Mouse (Mus musculus) CH12.LX (cell line): Measurements from ENCODE around the gene Pnp2. TPM values are rescaled to one million over a fixed set of nuclear protein-coding genes. Genes with fewer than 3 reads are reported as not detected.

ENCODE experiments used
- DNase-seq: peaks from one replicate; pipeline ENCODE4 v3.0.0-alpha.2; 2013; ENCODE audit errors: extremely low read depth
- H3K27ac ChIP-seq: 2 replicates; pipeline ENCODE4 v1.5.1; 2012; ENCODE audit warnings: low read depth, mild to moderate bottlenecking, control low read depth, moderate library complexity; ENCODE audit not compliant: insufficient read depth
- H3K27me3 ChIP-seq: replicated peaks from 2 replicates; pipeline ENCODE3; 2012; ENCODE audit warnings: inconsistent platforms
- H3K36me3 ChIP-seq, 2 experiments: replicated peaks in 1 of 2; 2 replicates each; pipeline versions ENCODE3 to v1.6.1; 2012; ENCODE audit warnings: inconsistent platforms in 1 of 2, low read length in 1 of 2, mild to moderate bottlenecking in 1 of 2, mixed read lengths in 1 of 2, moderate library complexity in 1 of 2; ENCODE audit not compliant: control insufficient read depth in 1 of 2, insufficient read depth in 1 of 2
- H3K4me1 ChIP-seq, 2 experiments: 2 replicates each; pipeline ENCODE4 v1.6.1; 2012; ENCODE audit warnings: inconsistent platforms in 1 of 2, moderate library complexity in 1 of 2; ENCODE audit not compliant: insufficient read depth in 2 of 2, control insufficient read depth in 1 of 2
- H3K4me2 ChIP-seq: 2 replicates; pipeline ENCODE4 v1.6.1; 2012; ENCODE audit warnings: low read depth, mild to moderate bottlenecking, control low read depth; ENCODE audit not compliant: poor library complexity, insufficient read depth, severe bottlenecking
- H3K4me3 ChIP-seq, 3 experiments: fragments of 150-350 bp in 1 of 3; sonication (generic) in 1 of 3; replicated peaks in 1 of 3; 2 replicates each; pipeline versions ENCODE3 to v1.5.1; 2011 to 2012; ENCODE audit warnings: low read depth in 2 of 3, low read length in 2 of 3, mild to moderate bottlenecking in 2 of 3, moderate library complexity in 2 of 3, control low read depth in 1 of 3, improper control_type of control experiment in 1 of 3, inconsistent platforms in 1 of 3, mixed read lengths in 1 of 3; ENCODE audit not compliant: poor library complexity in 1 of 3
- H3K79me2 ChIP-seq: replicated peaks from 2 replicates; pipeline ENCODE4 v1.6.1; 2012; ENCODE audit warnings: mild to moderate bottlenecking, moderate library complexity; ENCODE audit not compliant: control insufficient read depth, poor library complexity, insufficient read depth, severe bottlenecking; ENCODE audit errors: extremely low read depth
- H3K9ac ChIP-seq: 2 replicates; pipeline ENCODE4 v1.6.1; 2012; ENCODE audit warnings: low read depth, mild to moderate bottlenecking, control low read depth, moderate library complexity; ENCODE audit not compliant: insufficient read depth
- H3K9me3 ChIP-seq: replicated peaks from 2 replicates; pipeline ENCODE3; 2012; ENCODE audit warnings: low read length, inconsistent platforms, mixed read lengths
- MEF2A ChIP-seq: IDR thresholded peaks from 2 replicates; pipeline ENCODE4 v1.6.1; 2014; ENCODE audit warnings: low read depth, mild to moderate bottlenecking, inconsistent platforms, low read length, improper control_type of control experiment, borderline replicate concordance
- MXI1 ChIP-seq: IDR thresholded peaks from 2 replicates; pipeline ENCODE4 v1.6.1; 2011; ENCODE audit warnings: mild to moderate bottlenecking, low read depth, low read length, improper control_type of control experiment
- MYC ChIP-seq: IDR thresholded peaks from 2 replicates; pipeline ENCODE4 v1.6.1; 2011; ENCODE audit warnings: low read depth, mild to moderate bottlenecking, improper control_type of control experiment, low read length
- RCOR1 ChIP-seq: conservative IDR thresholded peaks from 2 replicates; pipeline ENCODE4 v1.6.1; 2012; ENCODE audit warnings: low read depth, mild to moderate bottlenecking, inconsistent platforms, low read length, improper control_type of control experiment
- dilution Hi-C: fragments of 300-500 bp; cut with MboI; formaldehyde crosslinking; loops from 2 replicates; pipeline ENCODE4 v1.14.3; 2020; ENCODE audit warnings: low sequenced_read_pairs; ENCODE audit not compliant: extremely low pct_unique_long_range_greater_than_20kb, extremely low pct_ligation_motif_present
- in situ Hi-C: fragments of 300-500 bp; cut with MboI; formaldehyde crosslinking; loops from 3 replicates; pipeline ENCODE4 v1.14.3; 2019; ENCODE audit warnings: low sequenced_read_pairs, low pct_ligation_motif_present, low pct_unique_long_range_greater_than_20kb, mixed read lengths
- polyA plus RNA-seq: library from polyadenylated mRNA; unstranded; fragments of >175 nt; gene quantifications from 2 replicates; pipeline ENCODE4 v1.2.1, GENCODE M21; 2012; ENCODE audit warnings: low read depth; ENCODE audit not compliant: insufficient read length
- total RNA-seq, 2 experiments: library from RNA; depleted of rRNA; stranded (reverse); fragments of 300-350 nt in 1 of 2; fragments of >200 nt in 1 of 2; gene quantifications; 2 replicates each; pipeline ENCODE4 v1.2.3; 2012 to 2014

Gene Pnp2
- total and polyA plus RNA-seq, 3 experiments = 0.21 TPM; not detected in 2

DNA sequence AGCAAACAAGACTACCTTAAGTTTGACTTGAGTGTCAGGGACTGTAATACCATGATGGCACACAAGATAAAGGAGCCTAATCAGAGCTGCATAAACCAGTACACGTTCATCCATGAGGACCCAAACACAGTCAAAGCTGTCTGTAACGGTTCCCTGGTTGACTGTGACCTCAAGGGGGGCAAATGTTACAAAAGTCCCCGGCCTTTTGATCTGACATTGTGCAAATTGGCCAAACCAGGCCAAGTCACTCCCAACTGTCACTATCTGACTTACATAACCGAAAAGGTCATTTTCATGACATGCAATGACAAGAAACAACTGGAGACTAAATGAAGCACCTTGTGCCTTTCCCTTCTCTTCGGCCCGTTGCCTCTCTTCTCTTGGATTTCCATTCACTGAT is 53.8 kb downstream of the Pnp2 start:
- no peak overlapping the region for H3K4me3 ChIP-seq
- H3K4me1 ChIP-seq = no peaks in the 10 kb centered on the region
- no peak for TF ChIP-seq MEF2A
- no peak for TF ChIP-seq MXI1
- TF ChIP-seq RCOR1 = no peak
- no peak for TF ChIP-seq MYC
- TF ChIP-seq, all 38 proteins: peak for 0
- Histone ChIP-seq H3K9me3 (no peaks in the 10 kb centered on the region), H3K9ac (no peak overlapping the region), H3K27ac (no peak overlapping the region), H3K27me3 (no peaks in the 10 kb centered on the region), H3K79me2 (no peaks in the 10 kb centered on the region), H3K36me3 (no peaks in the 10 kb centered on the region), H3K4me2 (no peak overlapping the region)
- dilution Hi-C loops = no loop called here
- no peak for DNase-seq
- in situ Hi-C loops = no loop called here

Other genes starting within 250 kb of the Pnp2 start
Only the 20 nearest of the 25 such genes appear.
- gene Ttc5, start 170.5 kb upstream of the Pnp2 start, total RNA-seq (2012; rRNA removed) = 53.4 and 57.8 TPM in 2 replicates
- 65.0 and 72.1 TPM in 2 replicates for gene Ttc5, start 170.5 kb upstream of the Pnp2 start, total RNA-seq (2014; rRNA removed)
- 44.3 and 44.5 TPM in 2 replicates for gene Ttc5, start 170.5 kb upstream of the Pnp2 start, polyA plus RNA-seq
- gene Ccnb1ip1, start 148.3 kb upstream of the Pnp2 start, total RNA-seq (2012; rRNA removed) = 2.7 and 4.2 TPM in 2 replicates
- not detected in 2 replicates for gene Ccnb1ip1, start 148.3 kb upstream of the Pnp2 start, total RNA-seq (2014; rRNA removed)
- gene Ccnb1ip1, start 148.3 kb upstream of the Pnp2 start, polyA plus RNA-seq = not detected in 2 replicates
- gene Parp2, start 148.2 kb upstream of the Pnp2 start, total RNA-seq (2012; rRNA removed) = 55.9 and 64.6 TPM in 2 replicates
- gene Parp2, start 148.2 kb upstream of the Pnp2 start, total RNA-seq (2014; rRNA removed) = 95.9 and 117 TPM in 2 replicates
- gene Parp2, start 148.2 kb upstream of the Pnp2 start, polyA plus RNA-seq = 82.3 and 90.9 TPM in 2 replicates
- 12.2 and 14.7 TPM in 2 replicates for gene Tep1, start 85.4 kb upstream of the Pnp2 start, total RNA-seq (2012; rRNA removed)
- 3.5 and 4.1 TPM in 2 replicates for gene Tep1, start 85.4 kb upstream of the Pnp2 start, total RNA-seq (2014; rRNA removed)
- gene Tep1, start 85.4 kb upstream of the Pnp2 start, polyA plus RNA-seq = 12.9 and 14.0 TPM in 2 replicates
- gene Klhl33, start 58.5 kb upstream of the Pnp2 start, total RNA-seq (2012; rRNA removed) = not detected in 2 replicates
- gene Klhl33, start 58.5 kb upstream of the Pnp2 start, total RNA-seq (2014; rRNA removed) = not detected in 2 replicates
- gene Klhl33, start 58.5 kb upstream of the Pnp2 start, polyA plus RNA-seq = not detected in 2 replicates
- gene Osgep, start 31.1 kb upstream of the Pnp2 start, total RNA-seq (2012; rRNA removed) = 39.1 and 41.7 TPM in 2 replicates
- gene Osgep, start 31.1 kb upstream of the Pnp2 start, total RNA-seq (2014; rRNA removed) = 88.7 and 90.4 TPM in 2 replicates
- gene Osgep, start 31.1 kb upstream of the Pnp2 start, polyA plus RNA-seq = 48.4 and 57.6 TPM in 2 replicates
- 178 and 250 TPM in 2 replicates for gene Apex1, start 31.0 kb upstream of the Pnp2 start, total RNA-seq (2012; rRNA removed)
- gene Apex1, start 31.0 kb upstream of the Pnp2 start, total RNA-seq (2014; rRNA removed) = 417 and 427 TPM in 2 replicates
- 353 and 354 TPM in 2 replicates for gene Apex1, start 31.0 kb upstream of the Pnp2 start, polyA plus RNA-seq
- gene Pip4p1, start 25.1 kb upstream of the Pnp2 start, total RNA-seq (2012; rRNA removed) = 18.1 and 21.2 TPM in 2 replicates
- gene Pip4p1, start 25.1 kb upstream of the Pnp2 start, total RNA-seq (2014; rRNA removed) = 28.1 and 29.2 TPM in 2 replicates
- 31.1 and 35.5 TPM in 2 replicates for gene Pip4p1, start 25.1 kb upstream of the Pnp2 start, polyA plus RNA-seq
- 99.3 and 113 TPM in 2 replicates for gene Pnp, start 24.9 kb upstream of the Pnp2 start, total RNA-seq (2012; rRNA removed)
- gene Pnp, start 24.9 kb upstream of the Pnp2 start, total RNA-seq (2014; rRNA removed) = 118 and 128 TPM in 2 replicates
- 65.9 and 80.0 TPM in 2 replicates for gene Pnp, start 24.9 kb upstream of the Pnp2 start, polyA plus RNA-seq
- gene Gm49342, start 11.5 kb upstream of the Pnp2 start, total RNA-seq (2012; rRNA removed) = not detected in 2 replicates
- gene Gm49342, start 11.5 kb upstream of the Pnp2 start, total RNA-seq (2014; rRNA removed) = 108 and 120 TPM in 2 replicates
- gene Gm49342, start 11.5 kb upstream of the Pnp2 start, polyA plus RNA-seq = 50.6 and 100 TPM in 2 replicates
- gene Rnase10, start 51.8 kb downstream of the Pnp2 start, total RNA-seq (2012; rRNA removed) = not detected in 2 replicates
- gene Rnase10, start 51.8 kb downstream of the Pnp2 start, total RNA-seq (2014; rRNA removed) = not detected in 2 replicates
- gene Rnase10, start 51.8 kb downstream of the Pnp2 start, polyA plus RNA-seq = not detected in 2 replicates
- gene Rnase9, start 85.9 kb downstream of the Pnp2 start, total RNA-seq (2012; rRNA removed) = not detected in 2 replicates
- gene Rnase9, start 85.9 kb downstream of the Pnp2 start, total RNA-seq (2014; rRNA removed) = not detected in 2 replicates
- gene Rnase9, start 85.9 kb downstream of the Pnp2 start, polyA plus RNA-seq = not detected in 2 replicates
- gene Rnase11, start 94.2 kb downstream of the Pnp2 start, total RNA-seq (2012; rRNA removed) = not detected in 2 replicates
- gene Rnase11, start 94.2 kb downstream of the Pnp2 start, total RNA-seq (2014; rRNA removed) = not detected in 2 replicates
- not detected in 2 replicates for gene Rnase11, start 94.2 kb downstream of the Pnp2 start, polyA plus RNA-seq
- gene Rnase12, start 101.7 kb downstream of the Pnp2 start, total RNA-seq (2012; rRNA removed) = 0.38 and 0.55 TPM in 2 replicates
- gene Rnase12, start 101.7 kb downstream of the Pnp2 start, total RNA-seq (2014; rRNA removed) = not detected in 2 replicates
- gene Rnase12, start 101.7 kb downstream of the Pnp2 start, polyA plus RNA-seq = not detected in 2 replicates
- not detected in 2 replicates for gene Olfr750, start 118.4 kb downstream of the Pnp2 start, total RNA-seq (2012; rRNA removed)
- not detected in 2 replicates for gene Olfr750, start 118.4 kb downstream of the Pnp2 start, total RNA-seq (2014; rRNA removed)
- not detected in 2 replicates for gene Olfr750, start 118.4 kb downstream of the Pnp2 start, polyA plus RNA-seq
- 0.92 and 1.9 TPM in 2 replicates for gene Rnase4, start 135.1 kb downstream of the Pnp2 start, total RNA-seq (2012; rRNA removed)
- 1.8 and 2.5 TPM in 2 replicates for gene Rnase4, start 135.1 kb downstream of the Pnp2 start, total RNA-seq (2014; rRNA removed)
- 1.1 and 1.6 TPM in 2 replicates for gene Rnase4, start 135.1 kb downstream of the Pnp2 start, polyA plus RNA-seq
- gene Ang, start 135.2 kb downstream of the Pnp2 start, total RNA-seq (2012; rRNA removed) = 1.6 and 2.2 TPM in 2 replicates
- 0.44 and 1.2 TPM in 2 replicates for gene Ang, start 135.2 kb downstream of the Pnp2 start, total RNA-seq (2014; rRNA removed)
- gene Ang, start 135.2 kb downstream of the Pnp2 start, polyA plus RNA-seq = 0.97 and 1.2 TPM in 2 replicates
- gene Eddm3b, start 158.4 kb downstream of the Pnp2 start, total RNA-seq (2012; rRNA removed) = not detected in 2 replicates
- not detected in 2 replicates for gene Eddm3b, start 158.4 kb downstream of the Pnp2 start, total RNA-seq (2014; rRNA removed)
- not detected in 2 replicates for gene Eddm3b, start 158.4 kb downstream of the Pnp2 start, polyA plus RNA-seq
- 15.6 and 18.3 TPM in 2 replicates for gene Rnase6, start 167.9 kb downstream of the Pnp2 start, total RNA-seq (2012; rRNA removed)
- 35.1 and 38.2 TPM in 2 replicates for gene Rnase6, start 167.9 kb downstream of the Pnp2 start, total RNA-seq (2014; rRNA removed)
- 15.3 and 16.4 TPM in 2 replicates for gene Rnase6, start 167.9 kb downstream of the Pnp2 start, polyA plus RNA-seq
- gene Rnase1, start 190.8 kb downstream of the Pnp2 start, total RNA-seq (2012; rRNA removed) = 0.17 TPM in 1 of 2 replicates, not detected in the other
- gene Rnase1, start 190.8 kb downstream of the Pnp2 start, total RNA-seq (2014; rRNA removed) = not detected in 2 replicates
- gene Rnase1, start 190.8 kb downstream of the Pnp2 start, polyA plus RNA-seq = not detected in 2 replicates